Mouse (Mus musculus) lung, embryonic 15.5 days (tissue): ENCODE data around the gene Rnf214. TPM values are rescaled to one million over a fixed set of nuclear protein-coding genes. Genes with fewer than 3 reads are reported as not detected.

Source experiments
- ATAC-seq: fragments of 200-750 bp; cut with Nextera tagmentation; 2 replicates; pipeline ENCODE4 v1.8.0; 2017; ENCODE audit warnings: moderate number of reproducible peaks, borderline replicate concordance; ENCODE audit not compliant: low FRiP score, low TSS enrichment; ENCODE audit errors: extremely low read depth
- H3K27ac ChIP-seq: fragments of 300-500 bp; sonication (generic); 2 replicates; pipeline ENCODE4 v1.5.1; 2015; ENCODE audit warnings: moderate library complexity, mild to moderate bottlenecking, inconsistent platforms
- H3K27me3 ChIP-seq: fragments of 300-500 bp; sonication (generic); 2 replicates; pipeline ENCODE4 v1.6.1; 2015; ENCODE audit warnings: inconsistent platforms
- H3K36me3 ChIP-seq: fragments of 300-500 bp; sonication (generic); 2 replicates; pipeline ENCODE4 v1.6.1; 2015; ENCODE audit warnings: inconsistent platforms
- H3K4me1 ChIP-seq: fragments of 300-500 bp; sonication (generic); 2 replicates; pipeline ENCODE4 v1.6.1; 2015; ENCODE audit warnings: inconsistent platforms
- H3K4me2 ChIP-seq: fragments of 300-500 bp; sonication (generic); 2 replicates; pipeline ENCODE4 v1.6.1; 2015; ENCODE audit warnings: inconsistent platforms, mild to moderate bottlenecking, moderate library complexity
- H3K4me3 ChIP-seq: fragments of 300-500 bp; sonication (generic); 2 replicates; pipeline ENCODE4 v1.5.1; 2015; ENCODE audit warnings: mild to moderate bottlenecking, inconsistent platforms
- H3K9ac ChIP-seq: fragments of 300-500 bp; sonication (generic); 2 replicates; pipeline ENCODE4 v1.6.1; 2015; ENCODE audit warnings: inconsistent platforms
- H3K9me3 ChIP-seq: fragments of 300-500 bp; sonication (generic); 2 replicates; pipeline ENCODE4 v1.6.1; 2016; ENCODE audit warnings: inconsistent platforms
- WGBS: fragments of 180-500 bp; shearing (Covaris S2); methylation state at CpG from one replicate; pipeline ENCODE4 v1.1.7; 2015; 5-methylcytosine and 5-hydroxymethylcytosine counted together
- microRNA-seq: library from miRNA; unstranded; fragments of <30 nt; microRNA quantifications from one replicate; pipeline ENCODE4, GENCODE M21; 2016
- polyA plus RNA-seq: library from polyadenylated mRNA; unstranded; fragments of >200 nt; fragmentation: Nextera tagmentation; extraction: Ambion mirVana; gene quantifications from 2 replicates; pipeline ENCODE4 v1.2.1, GENCODE M21; 2015

Gene Rnf214
- polyA plus RNA-seq, 1 experiment from 2014 or later, result 51.1 TPM

DNA sequence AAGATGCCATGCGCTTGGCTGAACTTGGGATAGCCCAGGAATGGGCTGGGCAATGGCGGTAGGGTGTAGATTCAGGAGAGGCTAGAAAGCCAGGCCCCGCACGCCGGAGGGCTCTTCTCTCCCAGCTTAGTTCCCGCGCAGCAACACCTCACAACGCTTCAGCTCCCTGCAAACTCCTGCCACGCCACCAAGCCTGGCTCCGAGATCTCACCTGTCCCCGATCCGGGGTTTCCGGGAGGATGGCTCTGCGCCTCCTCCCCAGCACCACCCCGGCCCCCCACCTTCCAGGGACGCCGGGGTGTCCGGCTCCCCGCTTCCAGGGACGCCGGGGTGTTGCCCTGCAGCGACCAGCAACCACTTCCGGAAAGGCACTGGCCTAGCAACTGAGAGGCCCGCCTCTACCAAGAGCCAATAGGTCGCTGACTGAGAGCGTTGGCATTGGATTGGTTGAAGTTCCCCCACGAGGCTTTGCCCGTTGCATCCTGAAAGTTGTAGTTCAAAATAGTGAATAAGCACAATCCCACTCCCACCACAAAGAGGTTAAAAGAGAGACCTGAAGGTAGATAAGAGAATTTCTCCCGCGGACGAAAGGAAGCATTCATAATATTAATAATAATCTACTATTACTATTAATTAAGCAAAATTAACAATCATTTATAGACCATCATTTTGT, 78.3 kb downstream of the Rnf214 start, which contains the start of gene Cep164:
Cep164 (minus strand) TSS at position 401 of the 673 bp plus-strand sequence.
- Histone ChIP-seq H3K4me2 (peak within 1 kb of the TSS; percentile 85), H3K27ac (peak within 1 kb of the TSS; percentile 65), H3K4me1 (peaks cover 6% of the 10 kb centered on the region; the same call in 1 of the 2 replicates), H3K9ac (peak within 1 kb of the TSS; percentile 57), H3K4me3 (peak within 1 kb of the TSS; percentile 82), H3K9me3 (no peaks in the 10 kb centered on the region), H3K27me3 (no peaks in the 10 kb centered on the region), H3K36me3 (no peaks in the 10 kb centered on the region)
- 0% methylated on average over 31 of the region's 31 CpGs for WGBS
- ATAC-seq, result peak; percentile 95

DNA sequence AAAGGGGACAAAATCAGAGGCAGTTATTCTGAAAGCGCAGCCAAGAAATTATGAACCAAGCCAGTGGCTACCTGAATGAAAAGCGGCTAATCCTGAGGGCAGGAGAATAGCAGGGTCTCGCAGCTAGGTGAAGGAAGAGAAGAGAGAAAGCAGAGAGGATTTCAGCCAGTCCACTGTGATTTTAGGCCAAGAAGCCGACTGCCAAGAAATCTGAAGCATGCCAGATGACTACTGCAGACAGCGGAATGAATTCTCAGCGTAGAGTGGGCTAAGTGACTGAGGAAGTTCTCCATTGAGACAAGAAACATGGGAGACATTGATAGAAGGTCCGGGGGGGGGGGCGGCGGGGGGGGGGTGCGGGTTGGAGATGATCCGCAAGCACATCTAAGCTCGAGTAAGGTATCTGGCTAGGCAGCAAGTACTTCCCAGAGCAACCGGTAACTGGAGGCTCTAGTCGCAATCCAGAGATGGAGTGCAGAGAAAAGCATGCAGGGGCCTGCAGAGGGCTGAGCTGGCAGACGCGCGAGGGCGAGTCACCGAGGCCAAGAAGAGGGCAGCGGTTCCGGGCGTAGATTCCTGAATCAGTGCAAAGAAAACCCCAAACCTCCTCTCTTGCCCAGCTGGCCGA, 78.9 kb downstream of the Rnf214 start:
- H3K9ac ChIP-seq, result peak overlapping the region; percentile 57
- peak overlapping the region; percentile 82 for H3K4me3 ChIP-seq
- no peaks in the 10 kb centered on the region for H3K9me3 ChIP-seq
- peak overlapping the region; percentile 85 for H3K4me2 ChIP-seq
- ATAC-seq, result peak; percentile 40; the same call in 1 of the 2 replicates
- peaks cover 6% of the 10 kb centered on the region; the same call in 1 of the 2 replicates for H3K4me1 ChIP-seq
- WGBS, result 6% methylated on average over 23 of the region's 23 CpGs
- H3K27me3 ChIP-seq, result no peaks in the 10 kb centered on the region
- no peaks in the 10 kb centered on the region for H3K36me3 ChIP-seq
- H3K27ac ChIP-seq, result peak overlapping the region; percentile 65

DNA sequence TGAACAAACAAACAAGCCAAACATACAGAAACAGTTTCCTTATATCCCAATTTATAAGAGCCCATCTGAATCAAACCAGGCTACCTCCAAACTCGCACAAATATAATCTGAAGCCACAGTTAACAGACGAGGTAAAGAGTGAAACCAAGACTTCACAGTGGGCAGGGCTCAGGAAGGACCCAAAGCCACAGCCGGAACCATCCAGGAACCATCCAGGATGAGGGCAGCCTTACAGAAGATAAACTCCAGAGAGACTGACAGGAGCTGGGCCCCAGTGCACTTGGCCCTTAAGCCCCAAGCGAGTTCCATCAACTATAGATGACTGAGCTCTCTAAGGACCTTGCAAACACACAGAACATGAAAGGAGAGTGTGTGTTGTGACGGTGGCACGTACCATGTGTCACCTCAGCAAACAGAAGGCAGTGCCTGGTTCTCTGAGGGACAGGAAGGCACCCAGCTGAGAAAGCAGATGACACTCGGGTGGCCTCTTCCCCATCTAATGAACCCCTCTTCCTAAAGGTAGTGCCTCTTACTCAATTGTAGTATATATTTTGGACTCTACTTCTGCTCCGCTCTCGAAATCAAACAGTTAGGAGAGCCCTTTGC, 88.2 kb downstream of the Rnf214 start:
- no peak for ATAC-seq
- H3K4me1 ChIP-seq, result no peaks in the 10 kb centered on the region
- 70% methylated on average over 9 of the region's 9 CpGs for WGBS

DNA sequence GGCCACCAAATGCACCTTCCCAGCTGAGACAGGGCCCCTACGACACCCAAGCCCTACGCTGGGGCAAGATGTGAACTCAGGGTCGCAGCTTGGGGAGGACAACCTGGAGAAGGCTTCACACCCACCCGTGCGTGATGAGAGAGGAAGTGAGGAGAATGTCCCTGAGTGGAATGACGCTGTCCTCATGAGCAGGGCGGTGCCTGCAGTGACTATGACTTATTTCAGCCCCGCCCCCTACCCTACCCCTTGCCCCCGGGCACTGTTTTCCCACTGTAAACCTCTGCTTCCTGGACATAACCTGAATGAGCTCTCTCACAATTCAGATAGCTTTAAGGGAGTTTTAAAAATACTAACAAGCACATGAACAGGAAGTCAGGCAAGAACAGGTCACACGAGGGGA, 91.2 kb downstream of the Rnf214 start:
- Histone ChIP-seq H3K9ac (no peak overlapping the region), H3K36me3 (peaks cover 9% of the 10 kb centered on the region; the same call in 1 of the 2 replicates), H3K4me2 (no peak overlapping the region), H3K9me3 (no peaks in the 10 kb centered on the region), H3K4me1 (no peaks in the 10 kb centered on the region), H3K27me3 (no peaks in the 10 kb centered on the region), H3K27ac (no peak overlapping the region), H3K4me3 (no peak overlapping the region)
- 71% methylated on average over 10 of the region's 10 CpGs for WGBS
- ATAC-seq, result peak; percentile 49

More for the DNA sequence above, 88.2 kb downstream of the Rnf214 start:
- H3K27me3 ChIP-seq, result no peaks in the 10 kb centered on the region
- no peak overlapping the region for H3K4me3 ChIP-seq
- peaks cover 9% of the 10 kb centered on the region; the same call in 1 of the 2 replicates for H3K36me3 ChIP-seq
- H3K9ac ChIP-seq, result no peak overlapping the region
- H3K27ac ChIP-seq, result no peak overlapping the region
- H3K9me3 ChIP-seq, result no peaks in the 10 kb centered on the region
- H3K4me2 ChIP-seq, result no peak overlapping the region

DNA sequence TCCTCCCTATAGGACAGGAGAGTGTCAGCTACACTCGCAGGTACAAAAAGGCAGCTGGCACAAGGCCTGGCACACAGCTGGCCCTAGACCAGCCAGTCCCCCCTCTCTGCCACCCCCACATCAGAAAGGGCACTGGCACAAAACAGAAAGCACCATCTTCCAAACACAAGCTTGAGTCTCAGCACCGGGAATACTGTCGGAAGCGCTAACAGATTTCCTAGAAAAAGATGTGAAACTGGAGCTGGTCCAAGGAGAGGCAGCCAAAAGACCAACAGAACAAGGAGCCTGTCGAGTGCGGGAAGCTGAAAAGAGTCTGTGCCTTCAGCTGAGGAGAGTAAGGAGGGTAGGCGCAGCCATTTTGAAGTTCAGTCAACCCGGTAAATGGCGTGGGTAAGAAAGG, 91.6 kb downstream of the Rnf214 start:
- Histone ChIP-seq H3K4me3 (no peak overlapping the region), H3K27ac (no peak overlapping the region), H3K9me3 (no peaks in the 10 kb centered on the region), H3K4me1 (no peaks in the 10 kb centered on the region), H3K27me3 (no peaks in the 10 kb centered on the region), H3K4me2 (no peak overlapping the region), H3K9ac (no peak overlapping the region), H3K36me3 (peaks cover 9% of the 10 kb centered on the region; the same call in 1 of the 2 replicates)
- no peak for ATAC-seq
- 67% methylated on average over 9 of the region's 9 CpGs for WGBS

Small RNAs within 50 kb of the gene (microRNA-seq; reads per million reads assigned to microRNA genes)
- not detected for gene Mir7087

Other genes starting within 250 kb of the Rnf214 start
- 21.5 and 22.1 TPM in 2 replicates for gene Cep164, start 78.2 kb downstream of the Rnf214 start, polyA plus RNA-seq
- 25.2 and 26.2 TPM in 2 replicates for gene Bace1, start 68.3 kb downstream of the Rnf214 start, polyA plus RNA-seq
- gene Pcsk7, start 414 bp downstream of the Rnf214 start, polyA plus RNA-seq, result 20.3 and 25.4 TPM in 2 replicates
- 135 and 151 TPM in 2 replicates for gene Tagln, start 29.1 kb upstream of the Rnf214 start, polyA plus RNA-seq
- gene Sidt2, start 48.3 kb upstream of the Rnf214 start, polyA plus RNA-seq, result 31.6 and 36.9 TPM in 2 replicates
- gene Pafah1b2, start 105.8 kb upstream of the Rnf214 start, polyA plus RNA-seq, result 174 and 175 TPM in 2 replicates
- gene Sik3, start 105.9 kb upstream of the Rnf214 start, polyA plus RNA-seq, result 12.8 TPM in 2 replicates